Mouse (Mus musculus) megakaryocyte, embryonic 14.5 days (primary cell): ENCODE results near the gene Slc35e3.

ENCODE experiments used
- FLI1 ChIP-seq: IDR thresholded peaks from 2 replicates; pipeline ENCODE4 v1.6.1; 2012; ENCODE audit warnings: low read length, inconsistent platforms, mixed read lengths
- GATA1 ChIP-seq: IDR thresholded peaks from 3 replicates; pipeline ENCODE4 v1.6.1; 2012; ENCODE audit warnings: mixed read lengths, low read length, inconsistent platforms, borderline replicate concordance

DNA sequence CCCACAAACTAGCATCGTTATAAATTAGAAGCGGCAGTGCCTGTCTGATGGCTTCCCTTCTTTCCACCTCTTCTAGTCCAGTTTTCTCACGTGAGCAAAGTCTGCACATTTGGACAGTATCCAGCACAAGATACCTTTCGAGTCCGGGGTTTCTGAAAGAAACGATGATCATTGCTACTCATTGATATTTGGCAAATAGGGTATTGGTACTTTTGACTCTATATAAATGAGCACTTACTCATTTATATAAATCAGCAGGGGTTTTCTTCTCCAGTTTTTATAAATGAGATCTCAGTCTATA lies 6.6 kb downstream of the Slc35e3 start:
- TF ChIP-seq FLI1 (no peak), GATA1 (no peak)
